Mouse (Mus musculus): ENCODE results near the gene Psmf1.

Gene Psmf1

GRCm38 (mm10) chr2:151743845-151744244 is at the start of gene Psmf1:
Gene Psmf1 (minus strand): TSS chr2:151744186.
- in situ Hi-C loops (cut with MseI, MboI), result loop anchor here in 1 of 2 experiments (10.0 kb wide), 1 partner anchor 121 kb away; no protein-coding TSS in a partner anchor

- in situ Hi-C loops (cut with MseI, MboI), result no loop called here
Measured at GRCm38 (mm10) chr2:151791156-151791555, 47.2 kb upstream of the Psmf1 start.

GRCm38 (mm10) chr2:151790169-151790568 is 46.2 kb upstream of the Psmf1 start:
- in situ Hi-C loops (cut with MseI, MboI), result no loop called here

GRCm38 (mm10) chr2:151788221-151788977 is 44.4 kb upstream of the Psmf1 start:
- in situ Hi-C loops (cut with MseI, MboI), result no loop called here

GRCm38 (mm10) chr2:151783493-151783892 is 39.5 kb upstream of the Psmf1 start:
- in situ Hi-C loops (cut with MseI, MboI), result no loop called here

GRCm38 (mm10) chr2:151777366-151777765 is 33.4 kb upstream of the Psmf1 start:
- in situ Hi-C loops (cut with MseI, MboI), result no loop called here

- in situ Hi-C loops (cut with MseI, MboI), result no loop called here
Measured at GRCm38 (mm10) chr2:151773476-151773875, 29.5 kb upstream of the Psmf1 start.

GRCm38 (mm10) chr2:151772169-151772568 is 28.2 kb upstream of the Psmf1 start:
- in situ Hi-C loops (cut with MseI, MboI), result no loop called here

GRCm38 (mm10) chr2:151764557-151764956 is 20.6 kb upstream of the Psmf1 start:
- in situ Hi-C loops (cut with MseI, MboI), result loop anchor here in 1 of 2 experiments (5.0 kb wide), 1 partner anchor 93 kb away; no protein-coding TSS in a partner anchor

- in situ Hi-C loops (cut with MseI, MboI), result no loop called here
Measured at GRCm38 (mm10) chr2:151758806-151759353, 14.9 kb upstream of the Psmf1 start.

- in situ Hi-C loops (cut with MseI, MboI), result no loop called here
Measured at GRCm38 (mm10) chr2:151757451-151757850, 13.5 kb upstream of the Psmf1 start.

- in situ Hi-C loops (cut with MseI, MboI), result no loop called here
Measured at GRCm38 (mm10) chr2:151756277-151757061, 12.5 kb upstream of the Psmf1 start.

- in situ Hi-C loops (cut with MseI, MboI), result no loop called here
Measured at GRCm38 (mm10) chr2:151751330-151751729, 7.3 kb upstream of the Psmf1 start.

GRCm38 (mm10) chr2:151747847-151748705 is 4.1 kb upstream of the Psmf1 start:
- in situ Hi-C loops (cut with MseI, MboI), result loop anchor here (5.0 to 10.0 kb wide), 2 partner anchors 117 to 119 kb away; no protein-coding TSS in a partner anchor

- in situ Hi-C loops (cut with MseI, MboI), result loop anchor here in 1 of 2 experiments (10.0 kb wide), 1 partner anchor 122 kb away; no protein-coding TSS in a partner anchor
Measured at GRCm38 (mm10) chr2:151742850-151743679, 921 bp downstream of the Psmf1 start.

GRCm38 (mm10) chr2:151742084-151742483 is 1.9 kb downstream of the Psmf1 start:
- in situ Hi-C loops (cut with MseI, MboI), result loop anchor here in 1 of 2 experiments (10.0 kb wide), 1 partner anchor 123 kb away; no protein-coding TSS in a partner anchor

GRCm38 (mm10) chr2:151740741-151741526 is 3.1 kb downstream of the Psmf1 start:
- in situ Hi-C loops (cut with MseI, MboI), result loop anchor here in 1 of 2 experiments (10.0 kb wide), 1 partner anchor 124 kb away; no protein-coding TSS in a partner anchor

GRCm38 (mm10) chr2:151739505-151739904 is 4.5 kb downstream of the Psmf1 start:
- in situ Hi-C loops (cut with MseI, MboI), result no loop called here

- in situ Hi-C loops (cut with MseI, MboI), result no loop called here
Measured at GRCm38 (mm10) chr2:151739081-151739480, 4.9 kb downstream of the Psmf1 start.
